Mouse (Mus musculus) lung, adult 2 months (tissue): ENCODE measurements around the gene Epb41l1.

ENCODE experiments used
- CTCF ChIP-seq: fragments of 200-500 bp; IDR thresholded peaks from 2 replicates; pipeline ENCODE4 v1.5.1; 2011; ENCODE audit warnings: mild to moderate bottlenecking, low read length, control low read depth; ENCODE audit not compliant: insufficient read depth
- POLR2A ChIP-seq: fragments of 200-500 bp; IDR thresholded peaks from 2 replicates; pipeline ENCODE4 v1.6.1; 2011; ENCODE audit warnings: low read depth, mild to moderate bottlenecking, control low read depth, low read length, borderline replicate concordance; ENCODE audit errors: extremely low read depth

GRCm38 (mm10) chr2:156379929-156380328, 40.8 kb upstream of the Epb41l1 start:
- TF ChIP-seq POLR2A (no peak), CTCF (no peak)
